Mouse (Mus musculus) lung, embryonic 14.5 days (tissue): ENCODE measurements at regions not wholly inside any gene's neighbourhood (a gene's known extent, or its start where the extent isn't known, plus 50 kb on each side); places are given as distances from the start of the nearest gene placed in this dataset.

Experiments
- ATAC-seq: fragments of 200-750 bp; cut with Nextera tagmentation; 2 replicates; pipeline ENCODE4 v1.8.0; 2017; ENCODE audit warnings: mild to moderate bottlenecking, moderate TSS enrichment, moderate library complexity; ENCODE audit not compliant: insufficient read depth
- DNase-seq: peaks from one replicate; pipeline ENCODE4 v3.0.0-alpha.2; 2015
- H3K27ac ChIP-seq: fragments of 300-500 bp; sonication (generic); 2 replicates; pipeline ENCODE4 v1.5.1; 2014; ENCODE audit warnings: low read depth, mild to moderate bottlenecking, moderate library complexity
- H3K27me3 ChIP-seq: fragments of 300-500 bp; sonication (generic); 2 replicates; pipeline ENCODE4 v1.6.1; 2014; ENCODE audit warnings: low read length, control low read depth; ENCODE audit not compliant: insufficient read depth
- H3K36me3 ChIP-seq: fragments of 300-500 bp; sonication (generic); 2 replicates; pipeline ENCODE4 v1.6.1; 2014; ENCODE audit warnings: control low read depth; ENCODE audit not compliant: insufficient read depth
- H3K4me1 ChIP-seq: fragments of 300-500 bp; sonication (generic); 2 replicates; pipeline ENCODE4 v1.6.1; 2014; ENCODE audit warnings: antibody characterized with exemption, control low read depth; ENCODE audit not compliant: insufficient read depth
- H3K4me2 ChIP-seq: fragments of 300-500 bp; sonication (generic); 2 replicates; pipeline ENCODE4 v1.6.1; 2014; ENCODE audit warnings: mild to moderate bottlenecking
- H3K4me3 ChIP-seq: fragments of 300-500 bp; sonication (generic); 2 replicates; pipeline ENCODE4 v1.5.1; 2014; ENCODE audit warnings: low read depth, low read length
- H3K9ac ChIP-seq: fragments of 300-500 bp; sonication (generic); 2 replicates; pipeline ENCODE4 v1.6.1; 2014
- H3K9me3 ChIP-seq: fragments of 300-500 bp; sonication (generic); 2 replicates; pipeline ENCODE4 v1.6.1; 2016; ENCODE audit warnings: low read depth, low read length, control low read depth
- CTCF ChIP-seq: IDR thresholded peaks from 2 replicates; pipeline ENCODE4 v1.5.1; 2016; ENCODE audit warnings: antibody characterized with exemption, low read depth
- WGBS: fragments of 180-500 bp; shearing (Covaris S2); extraction: QIAGEN DNeasy Blood & Tissue Kit; methylation state at CpG from one replicate; pipeline ENCODE4 v1.1.7; 2014; 5-methylcytosine and 5-hydroxymethylcytosine counted together

DNA sequence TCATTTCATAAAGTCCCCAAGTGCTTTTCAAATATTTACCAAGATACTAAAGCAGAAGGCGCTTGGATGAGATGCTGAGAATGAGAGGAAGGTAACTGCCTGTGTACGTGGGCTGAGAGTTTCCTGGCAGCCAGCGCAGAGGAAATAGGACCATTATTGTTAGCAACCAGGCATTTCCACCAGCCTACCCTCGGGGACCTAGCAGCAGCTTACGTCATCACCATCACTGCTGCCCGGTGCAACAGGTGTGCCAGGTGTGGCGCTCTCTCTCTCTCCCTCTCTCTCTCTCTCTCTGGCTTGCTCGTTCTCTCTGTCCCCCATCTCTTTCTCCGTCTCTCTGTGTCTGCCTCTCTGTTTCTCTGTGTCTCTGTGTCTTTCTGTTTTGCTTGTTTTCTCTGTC, 55.1 kb upstream of the Fam222a start:
- Histone ChIP-seq H3K4me2 (peak overlapping the region; percentile 51), H3K9ac (0 out of 2 replicates have a peak overlapping the region, but pooled peaks have one; percentile 18), H3K27ac (no peak overlapping the region), H3K4me3 (no peak overlapping the region), H3K27me3 (peaks cover 9% of the 10 kb centered on the region; the same call in 1 of the 2 replicates), H3K9me3 (no peaks in the 10 kb centered on the region), H3K36me3 (no peaks in the 10 kb centered on the region), H3K4me1 (peaks cover 8% of the 10 kb centered on the region)
- 28% methylated on average over 9 of the region's 9 CpGs for WGBS
- no peak for ATAC-seq
- peak; percentile 70 for DNase-seq
- no peak for TF ChIP-seq CTCF

DNA sequence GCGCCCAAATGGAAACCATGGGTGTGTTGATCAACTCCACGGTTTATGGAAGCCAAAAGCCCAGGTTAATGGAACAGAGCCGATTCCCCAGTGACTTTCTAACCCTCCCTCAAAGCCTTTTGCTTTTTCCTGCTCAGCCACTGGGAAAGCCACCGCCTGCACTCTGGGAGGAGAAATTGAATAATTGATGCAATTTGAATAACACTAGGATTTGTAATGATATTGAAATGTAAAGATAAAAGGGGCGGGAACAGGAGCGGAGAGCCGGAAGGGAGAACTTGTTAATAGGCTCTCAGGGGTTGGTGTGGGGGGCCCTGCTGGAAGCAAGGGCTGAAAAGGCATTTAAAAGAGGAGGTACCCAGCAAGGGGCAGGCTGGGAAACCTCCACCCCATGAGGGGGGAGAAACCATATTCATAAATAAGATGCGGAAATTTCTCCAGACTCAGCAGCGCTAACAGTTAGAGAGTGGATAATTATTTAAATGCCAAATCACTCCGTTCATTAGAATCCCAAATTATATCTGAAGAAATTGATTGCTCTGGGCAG, 53.8 kb upstream of the Fam222a start:
- no peaks in the 10 kb centered on the region for H3K9me3 ChIP-seq
- WGBS: 10% methylated on average over 10 of the region's 10 CpGs
- H3K27me3 ChIP-seq: peaks cover 9% of the 10 kb centered on the region; the same call in 1 of the 2 replicates
- no peak overlapping the region for H3K27ac ChIP-seq
- no peak for TF ChIP-seq CTCF
- H3K9ac ChIP-seq: no peak overlapping the region
- DNase-seq (no peak), ATAC-seq (no peak)
- H3K36me3 ChIP-seq: no peaks in the 10 kb centered on the region
- no peak overlapping the region for H3K4me3 ChIP-seq
- H3K4me1 ChIP-seq: 0 out of 2 replicates have a peak, but pooled peaks cover 5% of the 10 kb centered on the region
- H3K4me2 ChIP-seq: peak overlapping the region; percentile 51

DNA sequence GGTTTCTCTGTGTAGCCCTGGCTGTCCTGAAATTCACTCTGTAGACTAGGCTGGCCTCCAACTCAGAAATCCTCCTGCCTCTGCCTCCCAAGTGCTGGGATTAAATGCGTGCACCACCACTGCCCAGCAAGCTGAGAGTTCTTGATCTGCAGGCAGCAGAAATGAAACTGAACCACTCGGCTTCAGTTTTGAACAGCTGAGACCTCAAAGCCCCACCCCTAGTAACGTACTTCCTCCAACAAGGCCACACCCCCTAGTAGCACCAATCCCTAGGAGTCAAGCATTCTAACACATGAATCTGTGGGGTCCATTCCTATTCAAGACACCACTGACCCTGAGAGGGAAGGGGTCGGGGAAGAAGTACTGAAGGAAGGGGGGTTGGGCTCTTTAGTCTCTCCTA, 50.8 kb upstream of the Fam222a start:
- Histone ChIP-seq H3K4me3 (no peak overlapping the region), H3K9ac (no peak overlapping the region), H3K36me3 (no peaks in the 10 kb centered on the region), H3K4me1 (0 out of 2 replicates have a peak, but pooled peaks cover 5% of the 10 kb centered on the region), H3K9me3 (no peaks in the 10 kb centered on the region), H3K4me2 (no peak overlapping the region), H3K27ac (no peak overlapping the region), H3K27me3 (peaks cover 9% of the 10 kb centered on the region; the same call in 1 of the 2 replicates)
- no peak for TF ChIP-seq CTCF
- no peak for ATAC-seq
- WGBS: 69% methylated on average over 4 of the region's 4 CpGs
- DNase-seq: no peak

DNA sequence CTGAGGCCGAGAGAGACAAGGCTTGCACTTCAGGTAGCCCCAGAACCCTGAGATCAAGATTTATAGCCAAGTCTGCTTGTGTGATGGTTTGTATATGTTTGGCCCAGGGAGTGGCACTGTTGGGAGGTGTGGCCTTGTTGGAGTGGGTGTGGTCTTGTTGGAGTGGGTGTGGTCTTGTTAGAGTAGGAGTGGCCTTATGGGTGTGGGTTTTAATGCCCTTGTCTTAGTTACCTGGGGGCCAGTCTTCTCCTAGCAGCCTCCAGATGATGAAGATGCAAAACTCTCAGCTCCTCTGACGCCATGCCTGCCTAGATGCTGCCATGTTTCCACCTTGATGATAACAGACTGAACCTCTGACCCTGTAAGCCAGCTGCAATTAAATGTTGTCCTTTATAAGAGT, 49.8 kb upstream of the Fam222a start:
- no peak overlapping the region for H3K4me3 ChIP-seq
- ATAC-seq: no peak
- no peak for TF ChIP-seq CTCF
- DNase-seq: no peak
- H3K27me3 ChIP-seq: peaks cover 8% of the 10 kb centered on the region; the same call in 1 of the 2 replicates
- H3K4me1 ChIP-seq: 0 out of 2 replicates have a peak, but pooled peaks cover 5% of the 10 kb centered on the region
- no peak overlapping the region for H3K27ac ChIP-seq
- H3K9ac ChIP-seq: no peak overlapping the region
- no peaks in the 10 kb centered on the region for H3K36me3 ChIP-seq
- 72% methylated on average over 2 of the region's 2 CpGs for WGBS
- no peaks in the 10 kb centered on the region for H3K9me3 ChIP-seq
- no peak overlapping the region for H3K4me2 ChIP-seq
